Mouse (Mus musculus) kidney, adult 2 months (tissue): Measurements from ENCODE around the gene Adcy2. TPM values are rescaled to one million over a fixed set of nuclear protein-coding genes. Genes with fewer than 3 reads are reported as not detected.

Experiments
- DNase-seq: peaks from one replicate; pipeline ENCODE4 v3.0.0; 2021
- H3K27ac ChIP-seq: fragments of 200-500 bp; 2 replicates; pipeline ENCODE4 v1.5.1; 2012; ENCODE audit warnings: low read depth, low read length, control low read depth, inconsistent platforms; ENCODE audit not compliant: insufficient read depth
- H3K27me3 ChIP-seq: fragments of 200-500 bp; replicated peaks from 2 replicates; pipeline ENCODE4 v1.6.1; 2012; ENCODE audit warnings: mild to moderate bottlenecking, moderate library complexity, low read length, inconsistent platforms; ENCODE audit not compliant: control insufficient read depth, insufficient read depth
- H3K36me3 ChIP-seq: fragments of 200-500 bp; 2 replicates; pipeline ENCODE4 v1.6.1; 2012; ENCODE audit warnings: mild to moderate bottlenecking, moderate library complexity, low read length, inconsistent platforms; ENCODE audit not compliant: control insufficient read depth, insufficient read depth
- H3K4me1 ChIP-seq: fragments of 200-500 bp; 2 replicates; pipeline ENCODE4 v1.6.1; 2011; ENCODE audit warnings: low read length; ENCODE audit not compliant: control insufficient read depth, insufficient read depth
- H3K4me3 ChIP-seq: fragments of 200-500 bp; 2 replicates; pipeline ENCODE4 v1.5.1; 2011; ENCODE audit warnings: mild to moderate bottlenecking, low read depth, low read length, control low read depth; ENCODE audit not compliant: insufficient read depth
- CTCF ChIP-seq: fragments of 200-500 bp; conservative IDR thresholded peaks from 2 replicates; pipeline ENCODE4 v1.5.1; 2011; ENCODE audit warnings: low read depth, mild to moderate bottlenecking, control low read depth, low read length, moderate library complexity, mixed read lengths; ENCODE audit not compliant: insufficient read depth, insufficient read length
- POLR2A ChIP-seq: fragments of 200-500 bp; IDR thresholded peaks from one replicate; pipeline ENCODE4 v1.6.1; 2011; ENCODE audit warnings: low read depth, low read length, control low read depth
- WGBS: fragments of 180-500 bp; shearing (Covaris S2); methylation state at CpG from one replicate; pipeline ENCODE4 v1.1.7; 2018; 5-methylcytosine and 5-hydroxymethylcytosine counted together
- polyA plus RNA-seq: library from polyadenylated mRNA; depleted of rRNA; stranded (reverse); fragments of >200 nt; gene quantifications from 2 replicates; pipeline ENCODE4 v1.2.3, GENCODE M21; 2012

Adcy2 gene
- polyA plus RNA-seq, 1 experiment = 0.83 TPM

DNA sequence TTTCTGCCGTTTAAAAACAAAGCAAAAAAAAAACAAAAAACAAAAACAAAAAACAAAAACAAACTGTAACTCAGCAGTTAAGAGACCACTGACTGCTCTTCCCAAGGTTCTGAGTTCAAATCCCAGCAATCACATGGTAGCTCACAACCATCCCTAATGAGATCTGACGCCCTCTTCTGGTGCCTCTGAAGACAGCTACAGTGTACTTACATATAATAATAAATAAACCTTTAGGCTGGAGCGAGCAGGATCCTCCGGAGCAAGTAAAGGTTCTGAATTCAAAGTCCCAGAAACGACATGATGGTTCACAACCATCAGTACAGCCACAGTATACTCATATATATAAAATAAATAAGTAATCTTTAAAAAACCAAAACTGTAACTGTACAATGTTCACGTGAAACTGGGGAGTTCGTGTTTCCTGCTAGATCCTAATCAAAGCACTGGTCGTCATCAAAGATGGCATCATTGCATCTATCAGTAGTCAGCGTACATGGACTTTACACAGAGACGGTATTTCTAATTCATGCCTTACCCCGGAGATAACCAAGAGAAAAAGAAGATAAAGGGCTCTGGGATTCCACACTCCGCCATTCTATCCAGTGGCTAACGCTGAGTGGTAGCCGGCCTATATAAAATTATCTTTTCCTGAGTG is 418.1 kb downstream of the Adcy2 start:
- WGBS = 18% methylated on average over 14 of the region's 14 CpGs

DNA sequence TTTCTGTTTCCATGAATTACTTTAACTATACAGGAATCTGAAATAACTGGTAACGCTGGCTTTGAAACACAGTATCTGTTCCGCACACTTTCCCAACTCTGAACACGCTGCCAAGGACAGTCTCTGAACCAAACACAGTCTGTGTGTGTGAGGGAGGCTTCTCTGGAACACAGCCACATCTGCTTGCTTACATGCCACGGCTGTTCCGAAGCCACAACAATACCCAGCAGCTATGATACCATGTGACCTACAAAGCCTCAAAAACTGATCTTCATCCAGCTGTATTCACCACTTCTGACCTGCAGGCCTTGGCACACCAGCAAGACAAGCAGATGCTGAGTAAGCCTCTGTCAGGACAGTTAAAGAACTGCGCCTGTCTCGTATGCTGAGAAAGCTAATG is 421.4 kb downstream of the Adcy2 start:
- H3K27ac ChIP-seq = no peak overlapping the region
- peaks cover 5% of the 10 kb centered on the region; the same call in 1 of the 2 replicates for H3K4me1 ChIP-seq
- no peak for DNase-seq
- no peaks in the 10 kb centered on the region for H3K27me3 ChIP-seq
- no peaks in the 10 kb centered on the region for H3K36me3 ChIP-seq
- 83% methylated on average over 7 of the region's 7 CpGs for WGBS
- TF ChIP-seq CTCF (no peak), POLR2A (no peak)
- H3K4me3 ChIP-seq = no peak overlapping the region

More for the DNA sequence above, 418.1 kb downstream of the Adcy2 start:
- Histone ChIP-seq H3K27me3 (no peaks in the 10 kb centered on the region), H3K36me3 (0 out of 2 replicates have a peak, but pooled peaks cover 1% of the 10 kb centered on the region), H3K4me3 (peak overlapping the region; percentile 76), H3K4me1 (peaks cover 3% of the 10 kb centered on the region; the same call in 1 of the 2 replicates), H3K27ac (peak overlapping the region; percentile 64; the same call in 1 of the 2 replicates)
- TF ChIP-seq CTCF (no peak), POLR2A (no peak)
- no peak for DNase-seq

DNA sequence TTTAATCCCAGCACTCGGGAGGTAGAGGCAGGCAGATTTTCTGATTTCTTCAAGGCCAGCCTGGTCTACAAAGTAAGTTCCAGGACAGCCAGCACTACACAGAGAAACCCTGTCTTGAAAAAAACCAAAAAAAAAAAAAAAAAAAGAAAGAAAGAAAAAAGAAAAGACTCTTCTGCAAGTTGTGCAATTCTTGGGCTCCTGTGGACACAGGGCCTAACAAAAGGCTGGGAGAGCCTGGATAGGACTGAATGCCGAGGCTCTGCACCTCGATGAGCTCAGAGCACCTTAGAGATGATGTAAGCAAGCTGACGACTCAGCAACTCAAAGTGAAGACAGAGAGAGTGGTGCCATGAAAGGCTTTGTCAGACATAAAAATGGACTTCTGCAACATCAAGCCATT is 424.9 kb downstream of the Adcy2 start:
- Histone ChIP-seq H3K4me3 (no peak overlapping the region), H3K27ac (no peak overlapping the region), H3K4me1 (peaks cover 9% of the 10 kb centered on the region; the same call in 1 of the 2 replicates), H3K27me3 (no peaks in the 10 kb centered on the region), H3K36me3 (no peaks in the 10 kb centered on the region)
- TF ChIP-seq POLR2A (no peak), CTCF (no peak)
- DNase-seq = no peak
- 82% methylated on average over 4 of the region's 4 CpGs for WGBS

DNA sequence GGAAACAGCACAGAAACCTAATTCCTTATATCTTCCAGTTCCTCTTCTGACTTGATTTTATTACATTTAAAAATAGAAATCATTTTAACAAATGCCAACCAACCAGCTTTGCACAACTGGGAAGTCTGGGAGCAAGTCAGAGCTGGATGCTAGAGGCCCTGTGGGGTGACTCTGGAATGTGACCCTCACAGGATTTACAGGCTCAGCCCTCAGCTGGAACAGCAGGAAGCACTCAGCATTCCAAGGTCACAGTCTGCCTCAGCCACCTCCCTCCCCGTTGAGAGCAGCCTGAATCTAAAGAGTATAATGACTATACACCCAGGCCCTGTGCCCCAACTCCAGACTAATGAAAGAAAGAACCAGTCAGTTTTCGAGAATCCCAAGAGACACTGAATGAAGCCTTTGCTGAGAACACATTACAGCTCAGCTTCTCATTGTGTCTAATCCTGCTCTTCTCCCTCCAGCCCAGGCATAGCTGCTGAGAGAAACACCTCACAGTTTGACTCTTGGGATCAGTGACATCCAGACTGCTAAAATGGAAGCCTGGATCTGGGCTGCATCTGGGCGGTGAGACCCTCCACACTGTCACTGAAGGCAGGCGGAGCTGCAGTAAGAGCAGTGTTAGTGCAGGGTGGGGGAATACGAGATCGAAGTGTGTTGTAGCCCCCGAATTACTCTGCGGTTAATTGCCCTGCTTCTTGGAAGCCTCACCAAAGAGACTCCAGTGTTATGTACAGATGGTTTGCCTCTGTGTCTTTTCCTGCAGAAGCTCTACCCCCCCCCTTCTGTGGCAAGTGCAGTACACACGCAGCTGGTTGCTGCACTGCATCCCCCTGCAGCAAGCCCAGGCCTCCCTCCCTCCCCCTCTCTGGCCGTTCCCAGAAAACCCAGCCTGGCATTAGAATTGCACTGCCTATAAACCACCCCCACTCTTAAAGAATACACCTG is 426.1 kb downstream of the Adcy2 start:
- peaks cover 9% of the 10 kb centered on the region; the same call in 1 of the 2 replicates for H3K4me1 ChIP-seq
- TF ChIP-seq CTCF = no peak
- no peak for TF ChIP-seq POLR2A
- no peak overlapping the region for H3K4me3 ChIP-seq
- no peaks in the 10 kb centered on the region for H3K27me3 ChIP-seq
- H3K27ac ChIP-seq = peak overlapping the region; percentile 74
- 0 out of 2 replicates have a peak, but pooled peaks cover 2% of the 10 kb centered on the region for H3K36me3 ChIP-seq
- 50% methylated on average over 10 of the region's 10 CpGs for WGBS
- DNase-seq = peak; percentile 77

DNA sequence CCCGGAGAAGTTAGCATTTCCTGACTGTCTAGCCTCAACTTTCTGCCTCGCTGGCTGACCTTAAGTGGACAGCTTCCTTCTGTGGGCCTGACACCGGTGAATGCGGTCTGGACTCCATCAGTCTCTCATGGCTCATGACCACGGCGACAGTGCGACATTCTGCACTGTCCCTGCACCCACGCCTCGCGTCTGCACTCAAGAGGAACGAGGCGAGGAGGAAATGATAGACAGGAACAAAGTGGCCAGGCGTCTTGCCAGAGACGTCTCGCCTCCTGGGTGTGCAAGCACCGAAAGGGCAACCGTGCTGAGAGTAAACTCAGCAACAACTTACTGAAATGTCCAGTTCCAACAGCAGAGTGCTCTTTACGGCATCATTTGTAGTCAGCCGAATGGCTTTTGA is 427.1 kb downstream of the Adcy2 start:
- H3K4me1 ChIP-seq = peaks cover 9% of the 10 kb centered on the region; the same call in 1 of the 2 replicates
- peak; percentile 21 for DNase-seq
- 45% methylated on average over 19 of the region's 19 CpGs for WGBS
- peak overlapping the region; percentile 66 for H3K27ac ChIP-seq
- 0 out of 2 replicates have a peak, but pooled peaks cover 2% of the 10 kb centered on the region for H3K36me3 ChIP-seq
- no peak overlapping the region for H3K4me3 ChIP-seq
- TF ChIP-seq CTCF (no peak), POLR2A (no peak)
- H3K27me3 ChIP-seq = no peaks in the 10 kb centered on the region
